Mouse (Mus musculus) gastrocnemius, postnatal 4 days (tissue): ENCODE measurements at regions not wholly inside any gene's neighbourhood (a gene's known extent, or its start where the extent isn't known, plus 50 kb on each side); places are given as distances from the start of the nearest gene placed in this dataset.

ENCODE experiments used
- DNase-seq, 2 experiments: peaks; one replicate each; pipeline ENCODE4 v3.0.0; 2021 to 2022; ENCODE audit warnings: low spot score in 2 of 2, mixed read lengths in 2 of 2

GRCm38 (mm10) chr13:97311340-97311739, 70.4 kb downstream of the Enc1 start:
- DNase-seq: no peak

- no peak for DNase-seq
These were observed 69.9 kb downstream of the Enc1 start for GRCm38 (mm10) chr13:97310855-97311189.

DNA sequence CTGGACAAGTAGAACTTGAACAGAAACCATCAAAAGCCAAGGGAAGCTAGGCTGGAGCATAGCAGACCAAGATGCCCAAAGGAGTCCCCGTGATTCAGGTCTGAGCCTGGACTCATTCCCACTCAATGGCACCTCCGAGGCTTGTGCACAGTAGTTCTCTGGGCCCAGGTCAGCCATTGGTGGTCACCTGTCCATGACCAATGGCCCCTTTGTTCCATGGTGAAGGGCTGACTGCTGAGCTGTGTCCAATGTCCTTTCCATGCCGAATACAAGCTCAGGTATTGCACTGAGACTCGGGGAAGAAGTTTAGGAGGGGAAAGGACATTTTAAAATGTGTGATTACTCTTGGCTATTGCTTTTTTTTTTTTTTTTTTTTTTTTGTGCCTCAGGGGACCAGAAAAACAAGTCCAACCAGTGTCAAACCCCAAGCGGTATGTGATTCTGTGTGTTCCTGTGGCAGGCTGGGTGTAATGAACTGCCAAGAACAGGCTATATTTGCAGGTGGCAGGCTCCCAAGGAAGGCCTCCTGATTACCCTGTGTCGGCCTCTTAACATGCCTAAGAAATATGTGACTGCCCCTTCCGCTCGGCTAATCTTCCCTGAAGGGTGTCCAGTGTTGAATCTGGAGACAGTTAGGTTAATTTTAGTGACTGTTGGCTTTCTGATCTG, 69.4 kb downstream of the Enc1 start:
- DNase-seq: peak in 1 of 2 experiments; percentile 24

DNA sequence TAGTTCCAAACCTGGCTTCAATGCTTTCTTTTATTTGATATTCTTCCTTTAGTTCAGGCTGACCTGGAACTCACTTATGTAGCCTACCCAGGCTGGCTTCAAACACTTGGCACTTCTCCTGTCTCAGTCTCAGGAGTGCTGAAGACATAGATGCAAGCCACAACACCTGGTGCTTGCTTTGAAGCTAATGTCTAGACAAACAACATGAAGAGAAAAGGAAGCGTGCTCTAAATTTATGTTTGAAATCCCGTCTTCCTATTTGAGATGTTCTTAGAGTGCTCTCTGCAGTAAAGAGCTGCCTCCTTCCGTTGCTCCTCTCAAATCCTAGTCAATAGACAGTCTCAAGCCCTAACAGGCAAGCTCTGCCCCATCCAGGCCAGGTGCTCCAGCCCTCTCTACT, 68.5 kb downstream of the Enc1 start:
- DNase-seq: no peak

DNA sequence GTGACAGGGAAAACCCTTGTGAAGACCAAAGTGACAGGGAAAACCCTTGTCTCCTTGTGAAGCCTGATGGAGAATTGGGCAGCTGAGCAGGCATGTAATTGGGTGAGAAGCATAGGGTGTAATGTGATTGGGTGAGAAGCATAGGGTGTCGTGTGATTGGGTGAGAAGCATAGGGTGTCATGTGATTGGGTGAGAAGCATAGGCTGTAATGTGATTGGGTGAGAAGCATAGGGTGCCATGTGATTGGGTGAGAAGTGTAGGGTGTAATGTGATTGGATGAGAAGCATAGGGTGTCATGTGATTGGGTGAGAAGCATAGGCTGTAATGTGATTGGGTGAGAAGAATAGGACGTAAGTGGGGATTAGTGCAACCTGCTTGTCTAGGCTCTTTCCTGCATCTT, 67.5 kb downstream of the Enc1 start:
- DNase-seq: no peak
